Mouse (Mus musculus): ENCODE results near the gene Tmcc3. TPM values are rescaled to one million over a fixed set of nuclear protein-coding genes. Genes with fewer than 3 reads are reported as not detected.

Gene Tmcc3
- polyA plus RNA-seq, 1 experiment from 2014 or later: 7.5 TPM

DNA sequence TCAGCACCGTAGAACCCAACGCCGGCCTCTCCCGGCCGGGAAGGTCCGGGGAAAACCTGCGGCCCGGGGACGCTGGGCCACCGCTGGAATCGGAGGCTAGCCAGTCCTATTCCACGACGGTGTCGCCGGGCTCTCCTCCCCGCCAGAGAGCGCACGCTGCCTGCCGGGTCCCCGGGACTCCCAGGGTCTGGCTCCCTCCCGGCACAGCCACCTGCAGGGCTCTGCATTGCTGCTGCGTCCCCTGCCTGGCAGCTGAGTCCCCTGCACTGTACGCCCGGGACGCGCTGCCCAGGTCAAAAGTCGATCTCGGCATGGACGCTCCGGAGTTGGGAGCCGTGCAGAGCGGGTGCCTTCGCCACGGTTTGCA is 203.4 kb downstream of the Tmcc3 start:
- no peaks in the 10 kb centered on the region for H3K9me3 ChIP-seq
- H3K4me1 ChIP-seq: peaks cover 22% of the 10 kb centered on the region
- under 1% methylated on average over 32 of the region's 34 CpGs for WGBS
- peak overlapping the region; percentile 44 for H3K27ac ChIP-seq (replicated peaks)
- peak; percentile 93 for ATAC-seq (replicated peaks)
- peaks cover 9% of the 10 kb centered on the region; the same call in 1 of the 2 replicates for H3K27me3 ChIP-seq
- H3K4me3 ChIP-seq: peak overlapping the region; percentile 60
- peak overlapping the region; percentile 63 for H3K9ac ChIP-seq (replicated peaks)
- peak overlapping the region; percentile 97 for H3K4me2 ChIP-seq (replicated peaks)
- H3K36me3 ChIP-seq: no peaks in the 10 kb centered on the region

DNA sequence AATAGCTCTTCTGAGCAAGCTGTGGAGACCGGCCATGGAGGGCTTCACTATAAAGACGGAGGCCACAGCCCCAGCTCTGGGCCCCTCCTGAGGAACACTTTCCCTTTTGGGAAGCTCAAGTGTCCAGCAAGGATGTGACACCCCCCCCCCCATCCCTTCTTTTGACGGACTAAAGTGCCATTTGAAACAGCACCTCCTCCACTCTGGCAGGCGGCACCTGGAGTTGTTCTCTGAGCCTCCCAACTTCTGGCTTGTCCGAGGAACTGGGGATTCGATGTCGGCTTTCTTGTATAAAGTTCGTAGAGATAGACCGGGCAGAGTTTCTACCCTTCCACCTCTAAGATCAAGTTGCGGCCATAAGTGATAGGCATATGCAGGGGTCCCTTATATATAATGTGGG is 203.8 kb downstream of the Tmcc3 start:
- Histone ChIP-seq H3K27ac (replicated peaks) (no peak overlapping the region), H3K36me3 (no peaks in the 10 kb centered on the region), H3K4me2 (replicated peaks) (peak overlapping the region; percentile 97), H3K27me3 (peaks cover 9% of the 10 kb centered on the region; the same call in 1 of the 2 replicates), H3K4me1 (peaks cover 26% of the 10 kb centered on the region), H3K9ac (replicated peaks) (peak overlapping the region; percentile 63), H3K4me3 (peak overlapping the region; percentile 60), H3K9me3 (no peaks in the 10 kb centered on the region)
- peak; percentile 12; the same call in 1 of the 2 replicates for ATAC-seq (replicated peaks)
- WGBS: 2% methylated on average over 10 of the region's 10 CpGs

DNA sequence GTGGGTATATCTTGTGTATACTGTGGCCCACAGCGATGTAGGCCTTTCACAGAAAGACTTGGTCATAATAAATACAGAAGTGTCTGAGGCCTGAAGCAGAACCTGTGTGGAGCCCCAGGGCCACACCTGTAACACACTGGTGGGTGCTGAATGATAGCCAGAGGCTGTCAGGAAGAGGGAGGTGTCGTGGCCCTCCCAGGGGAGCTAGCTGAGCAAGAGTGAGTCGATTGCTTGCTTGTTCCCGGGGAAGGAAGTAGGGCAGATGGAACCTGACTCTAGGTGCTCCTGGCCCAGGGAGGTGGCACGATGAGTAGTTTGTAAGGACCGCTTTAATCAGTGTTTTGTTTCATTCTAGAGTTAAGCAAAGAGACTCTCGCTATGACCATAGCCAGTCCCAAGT is 208.1 kb downstream of the Tmcc3 start:
- Histone ChIP-seq H3K9me3 (no peaks in the 10 kb centered on the region), H3K9ac (replicated peaks) (no peak overlapping the region), H3K4me3 (no peak overlapping the region), H3K36me3 (no peaks in the 10 kb centered on the region), H3K27ac (replicated peaks) (no peak overlapping the region), H3K27me3 (peaks cover 9% of the 10 kb centered on the region; the same call in 1 of the 2 replicates), H3K4me2 (replicated peaks) (no peak overlapping the region; the same call in 1 of the 2 replicates), H3K4me1 (peaks cover 37% of the 10 kb centered on the region)
- 55% methylated on average over 7 of the region's 7 CpGs for WGBS
- ATAC-seq (replicated peaks): no peak

DNA sequence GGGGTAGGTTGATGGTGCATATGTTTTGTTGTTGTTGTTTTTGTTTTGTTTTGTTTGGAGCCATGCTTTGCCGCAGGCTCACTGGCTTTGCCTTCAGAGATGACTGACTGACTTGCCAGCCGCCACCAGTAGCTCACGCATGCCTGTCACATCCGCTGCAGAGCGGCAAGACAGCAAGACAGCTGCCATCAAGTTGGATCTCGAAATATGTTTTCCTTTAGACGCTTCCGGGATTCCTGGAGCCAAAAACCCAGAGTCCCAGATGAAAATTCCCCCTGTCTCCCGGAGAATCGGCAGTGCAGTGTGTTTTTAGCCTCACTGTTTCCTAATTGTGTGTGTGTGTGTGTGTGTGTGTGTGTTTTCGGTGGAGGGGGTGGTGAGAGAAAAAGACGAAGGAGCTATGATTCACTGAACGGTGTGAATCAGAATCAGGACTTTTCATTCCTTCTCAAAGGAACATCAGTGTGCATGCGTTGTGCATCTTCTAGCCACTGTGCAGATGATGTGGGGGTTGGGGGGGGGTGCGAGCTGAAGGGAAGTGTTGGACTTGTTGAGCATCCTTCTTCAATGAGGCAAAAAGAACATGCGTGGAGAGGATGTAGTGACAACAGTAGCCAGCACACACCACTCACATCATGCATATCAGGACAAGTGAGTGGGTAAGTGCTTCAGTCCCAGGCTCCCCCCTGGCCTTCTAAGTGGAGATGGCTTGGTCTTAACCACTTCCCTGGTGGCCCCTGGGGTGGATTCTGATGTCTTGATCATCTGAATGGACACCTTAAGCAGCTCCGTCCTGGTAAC is 208.8 kb downstream of the Tmcc3 start:
- peak overlapping the region; percentile 22 for H3K4me2 ChIP-seq (replicated peaks)
- 0 out of 2 replicates have a peak overlapping the region, but pooled peaks have one; percentile 17 for H3K9ac ChIP-seq (replicated peaks)
- peaks cover 34% of the 10 kb centered on the region for H3K4me1 ChIP-seq
- H3K36me3 ChIP-seq: no peaks in the 10 kb centered on the region
- H3K4me3 ChIP-seq: no peak overlapping the region
- H3K9me3 ChIP-seq: no peaks in the 10 kb centered on the region
- peak overlapping the region; percentile 33; the same call in 1 of the 2 replicates for H3K27ac ChIP-seq (replicated peaks)
- WGBS: 43% methylated on average over 17 of the region's 17 CpGs
- H3K27me3 ChIP-seq: peaks cover 9% of the 10 kb centered on the region; the same call in 1 of the 2 replicates
- ATAC-seq (replicated peaks): no peak

DNA sequence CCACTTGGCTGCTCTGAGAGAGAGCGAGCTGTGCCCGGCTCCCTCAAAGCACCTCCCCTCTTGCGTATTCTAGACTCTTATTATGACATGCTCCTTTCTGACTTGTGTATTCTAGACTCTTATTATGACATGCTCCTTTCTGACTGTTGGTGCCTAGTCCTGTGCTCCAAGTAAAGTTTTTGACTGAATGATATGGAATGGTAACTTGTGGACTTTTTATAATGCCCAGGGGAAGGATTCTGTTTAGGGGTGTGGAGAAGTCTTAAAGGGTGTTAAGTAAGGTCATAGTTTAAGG is 209.3 kb downstream of the Tmcc3 start:
- ATAC-seq (replicated peaks): no peak
- Histone ChIP-seq H3K4me2 (replicated peaks) (no peak overlapping the region), H3K4me1 (peaks cover 28% of the 10 kb centered on the region), H3K27ac (replicated peaks) (no peak overlapping the region), H3K27me3 (peaks cover 9% of the 10 kb centered on the region; the same call in 1 of the 2 replicates), H3K36me3 (no peaks in the 10 kb centered on the region), H3K4me3 (no peak overlapping the region), H3K9ac (replicated peaks) (no peak overlapping the region), H3K9me3 (no peaks in the 10 kb centered on the region)
- 39% methylated on average over 3 of the region's 3 CpGs for WGBS

DNA sequence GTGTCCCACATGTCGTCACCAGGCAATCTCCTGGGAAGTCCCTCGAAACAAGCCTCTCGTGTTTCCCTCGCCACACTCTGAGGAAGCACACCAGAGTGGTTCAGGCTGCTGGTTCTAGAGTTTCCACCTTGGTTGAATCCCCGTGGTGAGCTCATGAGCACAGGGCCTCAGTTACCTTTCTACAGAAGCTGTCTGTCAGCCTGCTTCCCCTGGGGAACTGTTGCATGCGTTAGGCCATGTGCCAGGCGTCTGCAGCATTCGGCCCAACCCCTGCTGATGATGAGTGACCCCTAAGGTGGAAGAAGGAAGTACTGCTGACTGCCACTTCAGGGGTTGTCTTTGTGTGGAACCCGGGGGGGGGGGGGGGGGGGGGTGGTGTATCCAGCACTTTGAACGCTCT is 210.0 kb downstream of the Tmcc3 start:
- Histone ChIP-seq H3K4me1 (peaks cover 25% of the 10 kb centered on the region), H3K27ac (replicated peaks) (no peak overlapping the region), H3K27me3 (0 out of 2 replicates have a peak, but pooled peaks cover 3% of the 10 kb centered on the region), H3K9ac (replicated peaks) (no peak overlapping the region), H3K36me3 (no peaks in the 10 kb centered on the region), H3K4me3 (no peak overlapping the region), H3K9me3 (no peaks in the 10 kb centered on the region), H3K4me2 (replicated peaks) (no peak overlapping the region)
- no peak for ATAC-seq (replicated peaks)
- 35% methylated on average over 10 of the region's 10 CpGs for WGBS

DNA sequence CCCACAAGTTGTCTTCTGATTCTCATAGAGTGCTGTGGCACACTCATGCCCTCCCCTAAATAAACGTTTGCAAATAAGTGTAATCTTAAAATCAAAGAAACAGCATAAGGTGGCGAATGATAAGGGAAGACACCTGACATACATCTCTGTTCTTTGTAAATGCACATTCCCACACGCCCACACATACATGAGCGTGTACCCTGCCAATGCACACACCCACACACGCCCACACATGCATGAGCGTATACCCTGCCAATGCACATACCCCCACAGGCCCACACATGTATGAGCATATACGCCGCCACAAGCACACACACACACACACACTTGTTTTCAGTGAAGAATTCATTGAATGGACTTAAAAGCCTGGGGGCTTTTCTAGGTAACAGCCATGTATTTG is 211.5 kb downstream of the Tmcc3 start:
- Histone ChIP-seq H3K9me3 (no peaks in the 10 kb centered on the region), H3K27me3 (no peaks in the 10 kb centered on the region), H3K9ac (replicated peaks) (no peak overlapping the region), H3K4me1 (peaks cover 25% of the 10 kb centered on the region), H3K27ac (replicated peaks) (peak overlapping the region; percentile 33; the same call in 1 of the 2 replicates), H3K36me3 (no peaks in the 10 kb centered on the region), H3K4me2 (replicated peaks) (no peak overlapping the region), H3K4me3 (no peak overlapping the region)
- WGBS: 76% methylated on average over 8 of the region's 8 CpGs
- peak; percentile 66 for ATAC-seq (replicated peaks)

DNA sequence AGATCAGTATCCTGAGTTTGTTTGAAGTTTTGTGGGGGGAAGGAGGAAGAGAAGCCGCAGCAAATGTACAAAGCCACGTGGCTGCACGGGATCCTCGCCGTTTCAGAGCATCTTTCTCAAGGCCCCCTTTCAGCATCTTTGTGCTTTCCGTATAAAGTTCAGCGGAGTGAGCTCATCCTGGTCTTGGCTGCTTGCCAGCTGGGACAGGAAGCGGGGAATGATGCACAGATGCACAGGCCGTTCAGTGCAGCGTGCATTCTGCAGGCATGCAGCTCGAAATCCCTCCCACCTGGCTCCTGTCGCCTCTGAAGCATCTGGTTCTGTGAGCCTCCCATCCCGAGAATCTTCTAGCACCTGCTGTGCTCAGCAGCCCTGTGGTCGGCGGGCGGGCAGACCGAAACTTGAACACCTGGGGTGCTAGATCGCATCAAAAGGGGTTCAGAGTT is 212.0 kb downstream of the Tmcc3 start:
- Histone ChIP-seq H3K27me3 (no peaks in the 10 kb centered on the region), H3K27ac (replicated peaks) (peak overlapping the region; percentile 33), H3K4me3 (no peak overlapping the region), H3K9ac (replicated peaks) (no peak overlapping the region), H3K9me3 (no peaks in the 10 kb centered on the region), H3K4me2 (replicated peaks) (peak overlapping the region; percentile 34), H3K36me3 (no peaks in the 10 kb centered on the region), H3K4me1 (peaks cover 25% of the 10 kb centered on the region)
- peak; percentile 77 for ATAC-seq (replicated peaks)
- WGBS: 4% methylated on average over 18 of the region's 18 CpGs

DNA sequence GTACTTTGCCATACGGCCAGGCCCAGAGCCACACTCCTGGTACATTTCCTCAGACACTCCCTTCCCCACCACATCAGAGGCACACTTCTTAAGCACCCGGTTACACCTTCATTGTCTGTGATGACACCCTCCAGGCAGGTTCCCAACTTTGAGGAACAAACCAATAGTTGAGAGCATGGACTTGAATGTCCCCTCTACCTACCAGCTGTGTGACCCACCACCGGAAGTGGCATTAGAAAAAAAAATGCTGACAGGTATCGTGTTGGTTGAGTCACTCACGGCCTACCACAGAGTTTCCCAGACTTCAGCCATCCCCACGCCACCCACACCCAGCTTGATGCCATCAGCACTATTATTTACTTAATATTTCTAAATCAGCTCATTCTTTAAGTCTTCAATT is 213.2 kb downstream of the Tmcc3 start:
- Histone ChIP-seq H3K36me3 (no peaks in the 10 kb centered on the region), H3K9me3 (no peaks in the 10 kb centered on the region), H3K4me2 (replicated peaks) (no peak overlapping the region), H3K4me1 (peaks cover 24% of the 10 kb centered on the region), H3K9ac (replicated peaks) (no peak overlapping the region), H3K27me3 (no peaks in the 10 kb centered on the region), H3K4me3 (no peak overlapping the region), H3K27ac (replicated peaks) (no peak overlapping the region)
- no peak for ATAC-seq (replicated peaks)
- 80% methylated on average over 6 of the region's 6 CpGs for WGBS

DNA sequence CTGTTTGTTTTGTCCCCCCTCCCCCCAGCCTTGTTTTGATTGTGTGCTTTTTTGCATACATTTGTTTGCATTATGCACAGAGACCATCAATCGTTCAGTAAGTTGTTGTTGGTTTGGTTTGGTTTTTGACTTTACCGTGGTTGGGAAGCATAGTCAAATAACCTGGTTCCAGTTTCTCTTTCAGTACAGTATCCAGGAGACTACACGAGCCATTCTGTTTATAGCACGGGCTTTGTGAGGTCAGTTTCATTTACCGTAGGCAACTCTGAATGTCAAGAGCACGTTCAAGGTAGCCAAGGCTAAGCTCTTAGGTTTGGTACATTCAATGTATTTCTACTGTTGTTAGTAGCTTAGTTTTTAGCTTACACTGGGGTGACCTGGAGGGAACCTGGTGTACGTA is 214.0 kb downstream of the Tmcc3 start:
- H3K27ac ChIP-seq (replicated peaks): no peak overlapping the region
- H3K9ac ChIP-seq (replicated peaks): no peak overlapping the region
- ATAC-seq (replicated peaks): no peak

DNA sequence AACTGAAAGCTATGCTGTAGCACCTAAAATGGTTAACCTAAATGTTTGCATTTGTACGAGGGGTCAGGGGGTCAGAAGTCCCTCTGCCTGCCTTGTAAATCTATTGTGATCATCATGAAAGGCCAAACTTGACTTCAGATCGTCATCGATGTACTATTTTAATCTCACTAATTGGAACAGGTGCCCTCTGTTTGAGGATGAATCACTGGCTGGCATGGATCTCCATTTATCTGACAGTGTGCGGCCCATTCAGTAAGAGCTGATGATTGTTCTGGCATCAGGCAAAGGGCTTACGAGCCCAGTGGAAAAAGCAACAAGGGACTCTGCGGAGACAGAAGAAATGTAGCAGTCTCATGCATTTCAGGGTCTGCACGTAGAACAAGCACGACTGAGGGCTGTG is 215.1 kb downstream of the Tmcc3 start:
- Histone ChIP-seq H3K27ac (replicated peaks) (no peak overlapping the region), H3K9ac (replicated peaks) (no peak overlapping the region), H3K4me1 (peaks cover 12% of the 10 kb centered on the region), H3K4me3 (no peak overlapping the region), H3K4me2 (replicated peaks) (no peak overlapping the region), H3K9me3 (no peaks in the 10 kb centered on the region), H3K27me3 (no peaks in the 10 kb centered on the region), H3K36me3 (no peaks in the 10 kb centered on the region)
- 66% methylated on average over 8 of the region's 8 CpGs for WGBS
- no peak for ATAC-seq (replicated peaks)

More for the DNA sequence above, 214.0 kb downstream of the Tmcc3 start:
- WGBS: 94% methylated on average over 7 of the region's 7 CpGs
- Histone ChIP-seq H3K27me3 (no peaks in the 10 kb centered on the region), H3K4me1 (peaks cover 16% of the 10 kb centered on the region), H3K4me2 (replicated peaks) (no peak overlapping the region), H3K36me3 (no peaks in the 10 kb centered on the region), H3K9me3 (no peaks in the 10 kb centered on the region), H3K4me3 (no peak overlapping the region)

DNA sequence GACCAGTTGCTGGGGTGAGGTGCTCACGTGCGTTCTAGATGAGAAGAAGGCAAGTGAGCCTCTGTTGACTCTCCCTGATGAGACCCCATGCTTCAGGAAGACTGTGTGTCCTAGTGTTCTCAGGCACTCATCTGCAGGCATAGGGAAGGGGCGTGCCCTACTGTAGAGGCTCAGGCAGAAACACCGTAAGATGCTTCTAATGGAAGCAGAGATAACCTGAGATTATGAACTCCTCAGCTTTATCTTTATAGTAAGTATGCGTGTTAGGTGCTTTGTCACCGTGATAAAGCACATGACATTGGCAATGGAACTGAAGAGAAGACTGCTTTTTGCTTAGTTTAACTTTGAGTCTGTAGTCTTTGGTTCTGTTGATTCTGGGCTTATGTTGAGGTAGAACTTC is 215.5 kb downstream of the Tmcc3 start:
- WGBS: 89% methylated on average over 6 of the region's 6 CpGs
- H3K36me3 ChIP-seq: no peaks in the 10 kb centered on the region
- no peak overlapping the region for H3K27ac ChIP-seq (replicated peaks)
- H3K4me2 ChIP-seq (replicated peaks): no peak overlapping the region
- H3K9ac ChIP-seq (replicated peaks): no peak overlapping the region
- peaks cover 12% of the 10 kb centered on the region for H3K4me1 ChIP-seq
- ATAC-seq (replicated peaks): no peak
- H3K9me3 ChIP-seq: no peaks in the 10 kb centered on the region
- no peak overlapping the region for H3K4me3 ChIP-seq
- H3K27me3 ChIP-seq: no peaks in the 10 kb centered on the region

DNA sequence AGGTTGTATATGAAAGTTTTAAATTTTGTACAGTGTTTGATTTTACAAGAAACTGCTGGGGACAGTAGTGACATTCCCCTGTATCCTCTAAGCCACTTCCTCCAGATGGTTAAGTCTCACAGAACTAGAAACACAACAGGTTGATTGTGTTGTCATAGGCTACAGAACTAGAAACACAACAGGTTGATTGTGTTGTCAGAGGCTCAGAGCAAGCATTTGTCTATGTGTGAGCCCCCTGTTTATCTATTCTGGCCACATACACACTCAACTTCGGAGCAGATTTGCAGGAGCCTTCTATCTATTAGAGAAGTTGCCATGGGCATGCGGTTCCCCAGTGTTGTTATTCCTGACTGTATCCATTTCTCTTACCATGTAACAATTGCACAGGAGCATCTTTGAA is 218.3 kb downstream of the Tmcc3 start:
- 67% methylated on average over 2 of the region's 2 CpGs for WGBS
- H3K4me1 ChIP-seq: no peaks in the 10 kb centered on the region
- no peaks in the 10 kb centered on the region for H3K36me3 ChIP-seq
- no peak overlapping the region for H3K27ac ChIP-seq (replicated peaks)
- no peak overlapping the region for H3K9ac ChIP-seq (replicated peaks)
- ATAC-seq (replicated peaks): no peak
- no peaks in the 10 kb centered on the region for H3K27me3 ChIP-seq
- no peak overlapping the region for H3K4me3 ChIP-seq
- H3K9me3 ChIP-seq: no peaks in the 10 kb centered on the region
- no peak overlapping the region for H3K4me2 ChIP-seq (replicated peaks)
